Mouse (Mus musculus) liver, embryonic 11.5 days (tissue): ENCODE results near the gene Hoxc12. TPM values are rescaled to one million over a fixed set of nuclear protein-coding genes. Genes with fewer than 3 reads are reported as not detected.

ENCODE experiments used
- ATAC-seq: fragments of 200-750 bp; cut with Nextera tagmentation; replicated peaks from 2 replicates; pipeline ENCODE4 v1.8.0; 2017; ENCODE audit warnings: moderate number of reproducible peaks, mild to moderate bottlenecking, moderate TSS enrichment, moderate library complexity; ENCODE audit not compliant: low FRiP score
- DNase-seq: peaks from one replicate; pipeline ENCODE4 v3.0.0-alpha.2; 2017; ENCODE audit warnings: low spot score
- H3K27ac ChIP-seq: fragments of 300-500 bp; sonication (generic); 2 replicates; pipeline ENCODE4 v1.5.1; 2014; ENCODE audit warnings: mild to moderate bottlenecking, low read depth, low read length, control low read depth
- H3K27me3 ChIP-seq: fragments of 300-500 bp; sonication (generic); replicated peaks from 2 replicates; pipeline ENCODE4 v1.6.1; 2014; ENCODE audit warnings: low read length, mixed read lengths; ENCODE audit not compliant: control insufficient read depth, insufficient read depth
- H3K36me3 ChIP-seq: fragments of 300-500 bp; sonication (generic); 2 replicates; pipeline ENCODE4 v1.6.1; 2014; ENCODE audit warnings: mild to moderate bottlenecking, low read length, moderate library complexity, mixed read lengths; ENCODE audit not compliant: control insufficient read depth, insufficient read depth
- H3K4me1 ChIP-seq: fragments of 300-500 bp; sonication (generic); replicated peaks from 2 replicates; pipeline ENCODE4 v1.6.1; 2014; ENCODE audit warnings: low read length, mixed read lengths; ENCODE audit not compliant: control insufficient read depth, insufficient read depth
- H3K4me2 ChIP-seq: fragments of 300-500 bp; sonication (generic); 2 replicates; pipeline ENCODE4 v1.6.1; 2014; ENCODE audit warnings: mild to moderate bottlenecking, control low read depth, moderate library complexity
- H3K4me3 ChIP-seq: fragments of 300-500 bp; sonication (generic); 2 replicates; pipeline ENCODE4 v1.5.1; 2014; ENCODE audit warnings: low read depth, low read length, control low read depth
- H3K9ac ChIP-seq: fragments of 300-500 bp; sonication (generic); 2 replicates; pipeline ENCODE4 v1.6.1; 2014; ENCODE audit warnings: low read depth, low read length, control low read depth
- H3K9me3 ChIP-seq: fragments of 300-500 bp; sonication (generic); 2 replicates; pipeline ENCODE4 v1.6.1; 2016; ENCODE audit warnings: low read length, inconsistent platforms, mixed read lengths; ENCODE audit not compliant: control insufficient read depth
- WGBS: fragments of 180-500 bp; shearing (Covaris S2); extraction: QIAGEN DNeasy Blood & Tissue Kit; methylation state at CpG from one replicate; pipeline ENCODE4 v1.1.7; 2014; 5-methylcytosine and 5-hydroxymethylcytosine counted together
- polyA plus RNA-seq: library from polyadenylated mRNA; unstranded; fragments of >200 nt; fragmentation: Nextera tagmentation; extraction: Ambion mirVana; gene quantifications from 2 replicates; pipeline ENCODE4 v1.2.1, GENCODE M21; 2014

Hoxc12 gene
- polyA plus RNA-seq, 1 experiment from 2014 or later = not detected

GRCm38 (mm10) chr15:102931706-102932358, 4.7 kb upstream of the Hoxc12 start:
- ATAC-seq (no peak), DNase-seq (no peak)
- H3K27me3 ChIP-seq = peaks cover 100% of the 10 kb centered on the region

DNA sequence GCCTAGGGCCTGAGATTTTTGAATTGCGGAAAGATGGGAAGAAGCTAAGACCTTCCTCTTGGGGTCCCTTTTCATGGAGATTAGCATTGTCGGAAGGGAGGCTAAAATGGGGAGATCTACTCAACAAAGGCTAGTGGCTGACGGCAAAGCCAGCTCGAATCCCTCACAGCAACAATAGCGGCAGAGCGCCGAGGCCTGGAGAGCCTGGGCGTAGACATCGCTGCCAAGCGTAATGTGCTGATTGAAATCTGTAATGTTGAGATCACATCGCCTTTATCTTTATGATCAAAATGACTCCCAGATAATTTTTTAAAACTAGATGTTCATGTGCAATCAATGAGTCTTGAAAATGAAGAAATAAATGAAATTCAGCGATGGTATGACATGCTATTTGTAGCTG, 2.1 kb upstream of the Hoxc12 start:
- 4% methylated on average over 12 of the region's 12 CpGs for whole genome bisulfite sequencing
- Histone ChIP-seq H3K4me3 (no peak overlapping the region), H3K4me2 (no peak overlapping the region), H3K4me1 (no peaks in the 10 kb centered on the region), H3K9me3 (no peaks in the 10 kb centered on the region), H3K27ac (no peak overlapping the region), H3K36me3 (no peaks in the 10 kb centered on the region), H3K27me3 (peaks cover 100% of the 10 kb centered on the region), H3K9ac (no peak overlapping the region)
- DNase-seq (no peak), ATAC-seq (no peak)

More at GRCm38 (mm10) chr15:102931706-102932358, 4.7 kb upstream of the Hoxc12 start:
- 2% methylated on average over 23 of the region's 23 CpGs for WGBS
- H3K9me3 ChIP-seq = no peaks in the 10 kb centered on the region
- H3K4me3 ChIP-seq = no peak overlapping the region
- H3K4me1 ChIP-seq = no peaks in the 10 kb centered on the region
- no peak overlapping the region for H3K9ac ChIP-seq
- no peaks in the 10 kb centered on the region for H3K36me3 ChIP-seq
- no peak overlapping the region for H3K4me2 ChIP-seq
- no peak overlapping the region for H3K27ac ChIP-seq

DNA sequence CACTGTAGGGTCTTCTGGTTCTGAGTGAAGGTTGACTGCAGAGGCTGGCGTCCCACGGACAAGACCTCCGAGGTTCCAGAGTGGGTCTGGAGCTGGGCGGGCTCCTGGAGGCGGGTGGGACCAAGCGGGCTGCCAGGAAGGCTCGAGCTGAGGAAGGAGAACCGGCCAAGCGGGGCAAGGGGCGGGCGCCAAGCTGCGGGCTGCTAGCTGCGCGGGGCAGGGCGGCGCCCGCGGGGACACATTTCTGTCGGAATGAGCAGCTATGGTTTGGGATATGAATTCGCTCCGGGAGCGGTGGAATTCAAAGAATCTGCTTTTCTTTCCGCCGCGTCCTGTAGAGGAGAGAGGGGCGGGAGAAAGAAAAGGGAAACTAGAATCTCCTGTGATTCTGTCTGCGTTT, 1.7 kb upstream of the Hoxc12 start:
- no peak overlapping the region for H3K4me2 ChIP-seq
- no peak overlapping the region for H3K4me3 ChIP-seq
- H3K4me1 ChIP-seq = no peaks in the 10 kb centered on the region
- peaks cover 100% of the 10 kb centered on the region for H3K27me3 ChIP-seq
- no peak overlapping the region for H3K27ac ChIP-seq
- no peak overlapping the region for H3K9ac ChIP-seq
- WGBS = 2% methylated on average over 27 of the region's 27 CpGs
- no peaks in the 10 kb centered on the region for H3K9me3 ChIP-seq
- DNase-seq (no peak), ATAC-seq (no peak)
- H3K36me3 ChIP-seq = no peaks in the 10 kb centered on the region

DNA sequence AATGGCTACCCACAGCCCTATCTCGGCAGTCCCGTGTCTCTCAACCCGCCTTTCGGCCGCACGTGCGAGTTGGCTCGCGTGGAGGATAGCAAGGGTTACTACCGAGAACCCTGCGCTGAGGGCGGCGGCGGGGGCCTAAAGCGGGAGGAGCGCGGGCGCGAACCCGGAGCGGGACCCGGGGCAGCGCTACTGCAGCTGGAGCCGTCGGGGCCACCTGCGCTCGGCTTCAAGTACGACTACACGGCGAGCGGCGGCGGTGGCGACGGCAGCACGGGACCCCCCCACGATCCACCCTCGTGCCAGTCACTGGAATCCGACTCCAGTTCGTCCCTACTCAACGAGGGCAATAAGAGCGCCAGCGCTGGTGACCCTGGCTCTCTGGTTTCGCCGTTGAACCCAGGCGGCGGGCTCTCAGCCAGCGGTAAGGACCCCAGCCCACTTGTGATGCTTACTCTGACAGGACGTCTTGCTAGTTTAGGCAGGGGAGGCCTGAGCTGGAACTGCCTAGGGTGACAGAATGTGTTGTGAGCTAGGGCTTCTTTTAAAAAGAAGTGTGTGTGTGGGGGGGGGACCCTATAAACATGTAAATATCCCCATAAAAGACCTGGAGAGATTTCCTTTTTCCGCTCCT, 594 bp downstream of the Hoxc12 start:
- 3% methylated on average over 50 of the region's 50 CpGs for WGBS
- no peaks in the 10 kb centered on the region for H3K4me1 ChIP-seq
- peaks cover 100% of the 10 kb centered on the region for H3K27me3 ChIP-seq
- H3K9ac ChIP-seq = no peak overlapping the region
- no peaks in the 10 kb centered on the region for H3K9me3 ChIP-seq
- H3K36me3 ChIP-seq = no peaks in the 10 kb centered on the region
- DNase-seq (no peak), ATAC-seq (no peak)
- no peak overlapping the region for H3K4me3 ChIP-seq
- H3K4me2 ChIP-seq = no peak overlapping the region
- H3K27ac ChIP-seq = no peak overlapping the region

DNA sequence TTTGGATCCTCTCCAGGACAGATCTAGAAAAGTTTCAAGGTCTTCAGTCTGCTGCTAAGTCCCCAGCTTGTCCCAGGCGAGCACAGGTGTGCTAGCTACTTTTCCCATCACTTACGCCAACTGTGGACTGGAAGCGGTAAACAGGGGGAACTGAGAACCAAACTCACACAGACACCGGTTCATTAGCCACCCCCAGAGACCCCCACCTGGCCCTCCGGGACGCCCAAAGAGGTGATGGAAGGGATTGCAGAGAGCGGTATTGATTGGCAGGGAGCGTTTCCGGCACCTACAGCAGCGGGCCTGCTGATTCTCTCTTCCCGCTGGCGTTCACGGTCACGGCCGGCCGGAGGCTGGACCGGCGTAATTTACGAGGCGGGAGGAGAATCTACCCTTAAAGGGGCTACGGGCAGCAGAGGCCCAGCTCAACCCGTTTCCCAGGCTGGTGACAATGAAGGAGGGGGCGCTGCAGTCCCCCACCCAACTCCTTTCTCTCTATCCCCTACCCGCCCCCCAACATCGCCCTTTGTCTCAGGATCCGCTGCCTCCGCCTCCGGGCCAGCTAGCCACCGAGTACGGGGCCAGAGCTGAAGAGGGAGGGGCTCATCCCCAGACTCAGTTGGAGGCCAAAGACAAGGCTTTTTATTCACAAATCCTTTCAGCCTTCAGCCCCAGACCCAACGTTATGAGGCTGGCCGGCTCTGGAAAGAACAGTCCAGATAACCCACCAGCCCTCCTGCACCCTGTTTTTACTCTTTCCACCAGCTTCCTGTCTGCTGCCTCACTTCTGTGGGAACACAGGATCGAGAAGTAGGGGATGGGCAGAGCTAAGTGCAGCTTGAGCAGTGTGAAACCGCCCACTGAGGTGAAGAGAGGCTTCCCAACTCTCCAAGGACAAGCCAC, 2.9 kb downstream of the Hoxc12 start:
- Histone ChIP-seq H3K27me3 (peaks cover 98% of the 10 kb centered on the region), H3K36me3 (no peaks in the 10 kb centered on the region), H3K9ac (no peak overlapping the region), H3K9me3 (no peaks in the 10 kb centered on the region), H3K4me1 (no peaks in the 10 kb centered on the region), H3K27ac (no peak overlapping the region), H3K4me3 (no peak overlapping the region), H3K4me2 (no peak overlapping the region)
- WGBS = 3% methylated on average over 33 of the region's 34 CpGs
- ATAC-seq (no peak), DNase-seq (no peak)

DNA sequence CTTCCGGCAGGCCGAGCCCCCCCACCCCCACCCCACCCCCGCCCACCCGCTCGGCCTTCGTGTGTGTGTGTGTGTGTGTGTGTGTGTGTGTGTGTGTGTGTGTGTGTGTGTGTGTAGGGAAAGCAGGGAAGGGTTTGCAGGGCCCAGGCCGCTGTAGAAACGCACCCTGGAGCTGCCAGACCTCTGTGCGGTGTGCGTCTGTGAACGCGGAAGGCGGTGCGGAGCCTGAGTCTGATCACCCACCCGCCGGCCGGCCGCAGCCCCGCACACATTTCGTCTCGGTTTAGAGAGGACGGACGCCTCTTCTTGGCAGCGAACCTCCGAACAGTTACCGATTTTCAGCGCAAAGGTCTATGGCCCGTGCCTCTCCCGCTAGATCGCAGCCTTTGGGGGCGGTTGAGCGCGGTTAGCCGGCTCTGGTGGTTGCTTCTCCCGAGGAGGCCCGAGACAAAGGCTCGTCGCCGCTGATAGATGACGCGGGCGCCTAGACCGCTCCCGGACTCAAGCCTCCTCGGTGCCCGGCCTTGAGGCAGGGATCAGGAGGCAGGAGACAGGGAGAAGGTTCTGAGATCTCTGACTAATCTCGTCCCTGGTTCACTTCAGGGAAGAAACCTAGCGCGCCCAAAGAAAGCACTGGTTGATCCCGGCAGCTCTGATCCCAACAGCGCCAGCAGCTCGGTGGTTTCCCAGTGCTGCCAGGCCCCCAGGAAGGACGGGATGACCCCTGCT, 6.3 kb downstream of the Hoxc12 start:
- H3K9ac ChIP-seq = no peak overlapping the region
- no peaks in the 10 kb centered on the region for H3K4me1 ChIP-seq
- H3K27ac ChIP-seq = no peak overlapping the region
- H3K4me3 ChIP-seq = no peak overlapping the region
- no peaks in the 10 kb centered on the region for H3K9me3 ChIP-seq
- peaks cover 98% of the 10 kb centered on the region for H3K27me3 ChIP-seq
- DNase-seq (no peak), ATAC-seq (no peak)
- H3K36me3 ChIP-seq = no peaks in the 10 kb centered on the region
- H3K4me2 ChIP-seq = no peak overlapping the region
- 2% methylated on average over 52 of the region's 53 CpGs for WGBS

DNA sequence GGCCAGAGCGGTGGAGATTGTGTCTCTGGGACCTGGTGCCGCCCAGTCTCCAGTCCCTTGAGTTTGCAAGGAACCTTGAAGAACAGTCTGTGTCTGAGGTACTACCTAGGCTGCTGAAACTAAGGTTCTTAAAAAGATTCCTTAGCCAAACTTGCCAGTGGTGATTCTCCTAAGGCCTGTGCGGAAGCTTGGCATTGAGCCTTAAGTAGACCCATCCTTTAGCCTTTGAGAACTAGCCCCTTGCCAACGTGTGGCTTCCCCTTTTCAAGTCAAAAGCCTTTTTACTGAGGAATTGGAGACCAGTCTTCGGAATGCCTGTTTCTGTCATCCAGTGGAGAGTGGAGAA, 6.9 kb downstream of the Hoxc12 start:
- ATAC-seq (no peak), DNase-seq (no peak)
- no peaks in the 10 kb centered on the region for H3K9me3 ChIP-seq
- H3K4me2 ChIP-seq = no peak overlapping the region
- no peak overlapping the region for H3K4me3 ChIP-seq
- H3K27ac ChIP-seq = no peak overlapping the region
- H3K27me3 ChIP-seq = peaks cover 98% of the 10 kb centered on the region
- no peaks in the 10 kb centered on the region for H3K36me3 ChIP-seq
- H3K9ac ChIP-seq = no peak overlapping the region
- no peaks in the 10 kb centered on the region for H3K4me1 ChIP-seq
- 7% methylated on average over 5 of the region's 5 CpGs for WGBS

DNA sequence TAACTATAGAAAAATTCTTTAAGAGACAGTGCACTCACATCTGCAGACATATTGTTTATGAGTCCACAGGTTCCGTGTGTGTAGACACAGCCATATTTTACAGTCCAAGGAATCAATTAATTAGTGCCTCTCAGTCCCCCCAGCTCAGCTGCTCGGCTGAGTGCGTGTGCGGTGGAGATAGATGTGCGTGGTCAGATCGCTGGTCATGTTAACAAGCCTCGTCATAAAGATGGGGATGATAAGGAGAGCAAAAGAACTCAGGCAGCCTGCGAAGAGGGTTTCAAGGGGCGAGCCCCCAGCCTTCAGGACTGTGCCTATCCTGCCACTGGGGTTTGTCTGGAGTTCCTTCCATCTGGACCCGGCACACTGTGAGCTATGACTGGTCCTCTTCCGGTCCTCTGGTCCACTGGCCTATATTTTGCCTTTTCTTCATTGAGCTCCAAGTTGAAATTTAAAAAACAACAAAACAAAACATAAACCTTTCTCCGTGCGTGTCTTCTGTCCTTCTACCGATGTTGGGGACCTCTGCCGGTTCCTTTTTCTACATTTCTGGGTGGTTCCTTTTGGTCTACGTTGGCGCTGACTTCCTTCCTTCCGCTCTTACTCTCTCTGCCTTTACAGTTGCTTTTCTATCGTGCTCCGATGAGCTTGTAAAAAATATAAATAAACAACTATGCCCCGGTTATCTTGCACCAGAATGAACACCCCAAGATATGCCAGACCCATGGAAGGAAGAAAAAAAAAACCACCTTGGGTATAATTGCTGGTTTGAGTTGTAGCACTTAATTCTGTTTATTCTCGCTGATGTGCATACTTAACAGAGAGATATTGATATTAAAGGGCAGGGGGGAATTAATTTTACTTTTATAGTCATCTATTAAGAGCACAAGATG, 8.9 kb downstream of the Hoxc12 start:
- Histone ChIP-seq H3K9me3 (no peaks in the 10 kb centered on the region), H3K9ac (no peak overlapping the region), H3K36me3 (no peaks in the 10 kb centered on the region), H3K27me3 (peaks cover 98% of the 10 kb centered on the region), H3K4me3 (no peak overlapping the region), H3K4me2 (no peak overlapping the region), H3K27ac (no peak overlapping the region), H3K4me1 (no peaks in the 10 kb centered on the region)
- WGBS = 15% methylated on average over 22 of the region's 22 CpGs
- ATAC-seq (no peak), DNase-seq (no peak)
